Mouse (Mus musculus) intestine, postnatal 0 days (tissue): ENCODE results near the gene Polr2g. TPM values are rescaled to one million over a fixed set of nuclear protein-coding genes. Genes with fewer than 3 reads are reported as not detected.

ENCODE experiments used
- ATAC-seq: fragments of 200-750 bp; cut with Nextera tagmentation; 2 replicates; pipeline ENCODE4 v1.8.0; 2017; ENCODE audit warnings: mild to moderate bottlenecking, moderate TSS enrichment, moderate library complexity
- H3K27ac ChIP-seq: fragments of 300-500 bp; sonication (generic); 2 replicates; pipeline ENCODE4 v1.5.1; 2014; ENCODE audit warnings: mild to moderate bottlenecking, low read depth, low read length, moderate library complexity
- H3K27me3 ChIP-seq: fragments of 300-500 bp; sonication (generic); replicated peaks from 2 replicates; pipeline ENCODE4 v1.6.1; 2014; ENCODE audit warnings: low read length, mixed read lengths; ENCODE audit not compliant: control insufficient read depth, insufficient read depth
- H3K36me3 ChIP-seq: fragments of 300-500 bp; sonication (generic); 2 replicates; pipeline ENCODE4 v1.6.1; 2014; ENCODE audit warnings: mild to moderate bottlenecking, moderate library complexity; ENCODE audit not compliant: control insufficient read depth, insufficient read depth
- H3K4me1 ChIP-seq: fragments of 300-500 bp; sonication (generic); replicated peaks from 2 replicates; pipeline ENCODE4 v1.6.1; 2014; ENCODE audit warnings: antibody characterized with exemption, low read length, mixed read lengths; ENCODE audit not compliant: control insufficient read depth, insufficient read depth
- H3K4me2 ChIP-seq: fragments of 300-500 bp; sonication (generic); replicated peaks from 2 replicates; pipeline ENCODE4 v1.6.1; 2014; ENCODE audit warnings: low read depth, mild to moderate bottlenecking, moderate library complexity
- H3K4me3 ChIP-seq: fragments of 300-500 bp; sonication (generic); 2 replicates; pipeline ENCODE4 v1.5.1; 2014; ENCODE audit warnings: low read depth, low read length
- H3K9ac ChIP-seq: fragments of 300-500 bp; sonication (generic); 2 replicates; pipeline ENCODE4 v1.6.1; 2014; ENCODE audit warnings: mild to moderate bottlenecking, low read depth, low read length
- H3K9me3 ChIP-seq: fragments of 300-500 bp; sonication (generic); 2 replicates; pipeline ENCODE4 v1.6.1; 2016; ENCODE audit warnings: mixed run types; ENCODE audit not compliant: control insufficient read depth
- CTCF ChIP-seq: sonication (generic); IDR thresholded peaks from 2 replicates; pipeline ENCODE4 v1.5.1; 2016; ENCODE audit warnings: low read depth, mild to moderate bottlenecking, control low read depth, antibody characterized with exemption, moderate library complexity
- WGBS: fragments of 180-500 bp; shearing (Covaris S2); extraction: QIAGEN DNeasy Blood & Tissue Kit; methylation state at CpG from one replicate; pipeline ENCODE4 v1.1.7; 2014; 5-methylcytosine and 5-hydroxymethylcytosine counted together
- polyA plus RNA-seq: library from polyadenylated mRNA; unstranded; fragments of >200 nt; fragmentation: Nextera tagmentation; extraction: Ambion mirVana; gene quantifications from 2 replicates; pipeline ENCODE4 v1.2.1, GENCODE M21; 2015

The Polr2g gene
- polyA plus RNA-seq, 1 experiment from 2014 or later, result 114 TPM

GRCm38 (mm10) chr19:8818801-8819595 is 20.6 kb upstream of the Polr2g start, which contains the start of gene Ttc9c:
Gene Ttc9c (minus strand): TSS chr19:8819333.
- no peaks in the 10 kb centered on the region for H3K9me3 ChIP-seq
- H3K27ac ChIP-seq, result peak within 1 kb of the TSS; percentile 95
- peak; percentile 92 for ATAC-seq
- peaks cover 14% of the 10 kb centered on the region for H3K36me3 ChIP-seq
- no peak for TF ChIP-seq CTCF
- H3K4me3 ChIP-seq, result peak within 1 kb of the TSS; percentile 97
- peak within 1 kb of the TSS; percentile 97 for H3K9ac ChIP-seq
- H3K27me3 ChIP-seq, result no peaks in the 10 kb centered on the region
- WGBS, result under 1% methylated on average over 33 of the region's 33 CpGs
- H3K4me1 ChIP-seq, result peaks cover 5% of the 10 kb centered on the region; the same call in 1 of the 2 replicates
- H3K4me2 ChIP-seq, result peak within 1 kb of the TSS; percentile 80

- WGBS, result 14% methylated on average over 14 of the region's 14 CpGs
- TF ChIP-seq CTCF, result no peak
- ATAC-seq, result no peak
These were observed 20.0 kb upstream of the Polr2g start for GRCm38 (mm10) chr19:8818301-8818798.

GRCm38 (mm10) chr19:8817001-8817400 is 18.6 kb upstream of the Polr2g start:
- TF ChIP-seq CTCF, result no peak
- no peaks in the 10 kb centered on the region for H3K9me3 ChIP-seq
- no peaks in the 10 kb centered on the region for H3K27me3 ChIP-seq
- H3K4me3 ChIP-seq, result no peak overlapping the region
- no peak overlapping the region for H3K4me2 ChIP-seq
- no peak overlapping the region for H3K9ac ChIP-seq
- WGBS, result 74% methylated on average over 3 of the region's 3 CpGs
- ATAC-seq, result no peak
- no peak overlapping the region for H3K27ac ChIP-seq
- peaks cover 21% of the 10 kb centered on the region for H3K36me3 ChIP-seq
- H3K4me1 ChIP-seq, result peaks cover 1% of the 10 kb centered on the region; the same call in 1 of the 2 replicates

More at GRCm38 (mm10) chr19:8818301-8818798, 20.0 kb upstream of the Polr2g start:
- H3K4me2 ChIP-seq, result peak overlapping the region; percentile 80
- peaks cover 5% of the 10 kb centered on the region; the same call in 1 of the 2 replicates for H3K4me1 ChIP-seq
- H3K36me3 ChIP-seq, result peaks cover 14% of the 10 kb centered on the region
- no peaks in the 10 kb centered on the region for H3K27me3 ChIP-seq
- peak overlapping the region; percentile 97 for H3K4me3 ChIP-seq
- peak overlapping the region; percentile 86 for H3K27ac ChIP-seq
- peak overlapping the region; percentile 52 for H3K9ac ChIP-seq
- no peaks in the 10 kb centered on the region for H3K9me3 ChIP-seq

- no peak overlapping the region for H3K4me3 ChIP-seq
- TF ChIP-seq CTCF, result peak; percentile 63
- H3K4me1 ChIP-seq, result no peaks in the 10 kb centered on the region
- H3K4me2 ChIP-seq, result no peak overlapping the region
- H3K9ac ChIP-seq, result no peak overlapping the region
- WGBS, result 55% methylated on average over 11 of the region's 11 CpGs
- H3K36me3 ChIP-seq, result peaks cover 28% of the 10 kb centered on the region
- no peaks in the 10 kb centered on the region for H3K9me3 ChIP-seq
- no peaks in the 10 kb centered on the region for H3K27me3 ChIP-seq
- no peak overlapping the region for H3K27ac ChIP-seq
- no peak for ATAC-seq
These were observed 17.4 kb upstream of the Polr2g start for GRCm38 (mm10) chr19:8815812-8816211.

DNA sequence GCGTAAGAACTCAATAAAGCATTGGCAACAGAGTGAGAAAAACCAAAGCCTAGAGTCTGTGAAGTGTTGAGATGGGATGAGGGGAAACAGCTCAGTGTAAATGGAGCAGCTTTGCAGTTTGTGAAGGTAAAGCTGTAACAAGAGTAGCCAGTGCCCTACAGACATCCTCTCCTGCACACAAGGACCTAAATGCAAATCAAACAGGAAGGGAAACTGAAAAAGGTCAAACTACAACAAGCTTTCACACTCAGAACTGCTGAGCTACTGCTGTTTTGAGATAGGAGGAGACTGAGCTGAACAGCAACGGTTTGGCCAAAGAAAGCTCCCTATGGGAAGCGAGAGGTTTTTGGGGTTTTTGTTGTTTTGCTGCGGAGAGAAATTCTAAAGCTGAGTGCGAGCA is 8.4 kb upstream of the Polr2g start:
- Histone ChIP-seq H3K36me3 (peaks cover 32% of the 10 kb centered on the region), H3K4me1 (no peaks in the 10 kb centered on the region), H3K9ac (no peak overlapping the region), H3K4me3 (no peak overlapping the region), H3K4me2 (no peak overlapping the region), H3K9me3 (no peaks in the 10 kb centered on the region), H3K27me3 (no peaks in the 10 kb centered on the region), H3K27ac (0 out of 2 replicates have a peak overlapping the region, but pooled peaks have one; percentile 8)
- 93% methylated on average over 5 of the region's 5 CpGs for WGBS
- no peak for TF ChIP-seq CTCF
- ATAC-seq, result no peak

- Histone ChIP-seq H3K27ac (no peak overlapping the region), H3K9me3 (no peaks in the 10 kb centered on the region), H3K4me2 (no peak overlapping the region), H3K4me1 (no peaks in the 10 kb centered on the region), H3K4me3 (no peak overlapping the region), H3K9ac (no peak overlapping the region), H3K27me3 (no peaks in the 10 kb centered on the region), H3K36me3 (peaks cover 17% of the 10 kb centered on the region)
- ATAC-seq, result no peak
- 90% methylated on average over 11 of the region's 11 CpGs for WGBS
- TF ChIP-seq CTCF, result no peak
These were observed 5.7 kb upstream of the Polr2g start for GRCm38 (mm10) chr19:8803879-8804660.
